Mouse (Mus musculus) midbrain, embryonic 16.5 days (tissue): Measurements from ENCODE around the gene Mpeg1. TPM values are rescaled to one million over a fixed set of nuclear protein-coding genes. Genes with fewer than 3 reads are reported as not detected.

Experiments
- ATAC-seq: fragments of 200-750 bp; cut with Nextera tagmentation; 2 replicates; pipeline ENCODE4 v1.8.0; 2017; ENCODE audit warnings: moderate TSS enrichment
- H3K27ac ChIP-seq: fragments of 300-500 bp; sonication (generic); 2 replicates; pipeline ENCODE4 v1.5.1; 2014; ENCODE audit warnings: mild to moderate bottlenecking, low read length, mixed read lengths
- H3K27me3 ChIP-seq: fragments of 300-500 bp; sonication (generic); 2 replicates; pipeline ENCODE4 v1.6.1; 2014; ENCODE audit warnings: low read depth, low read length, mixed read lengths; ENCODE audit not compliant: control insufficient read depth, insufficient read depth
- H3K36me3 ChIP-seq: fragments of 300-500 bp; sonication (generic); 2 replicates; pipeline ENCODE4 v1.6.1; 2014; ENCODE audit warnings: mild to moderate bottlenecking, low read length, moderate library complexity, mixed read lengths; ENCODE audit not compliant: control insufficient read depth, insufficient read depth
- H3K4me1 ChIP-seq: fragments of 300-500 bp; sonication (generic); 2 replicates; pipeline ENCODE4 v1.6.1; 2014; ENCODE audit warnings: mild to moderate bottlenecking, low read length, mixed read lengths; ENCODE audit not compliant: control insufficient read depth, insufficient read depth
- H3K4me2 ChIP-seq: fragments of 300-500 bp; sonication (generic); 2 replicates; pipeline ENCODE4 v1.6.1; 2014; ENCODE audit warnings: mild to moderate bottlenecking, low read length, mixed read lengths
- H3K4me3 ChIP-seq: fragments of 300-500 bp; sonication (generic); 2 replicates; pipeline ENCODE4 v1.5.1; 2014; ENCODE audit warnings: low read depth, mild to moderate bottlenecking, low read length, moderate library complexity, mixed read lengths
- H3K9ac ChIP-seq: fragments of 300-500 bp; sonication (generic); 2 replicates; pipeline ENCODE4 v1.6.1; 2014; ENCODE audit warnings: low read depth, low read length, mixed read lengths
- H3K9me3 ChIP-seq: fragments of 300-500 bp; sonication (generic); replicated peaks from 2 replicates; pipeline ENCODE4 v1.6.1; 2014; ENCODE audit warnings: mild to moderate bottlenecking, low read length, mixed read lengths; ENCODE audit not compliant: control insufficient read depth, poor library complexity, severe bottlenecking
- whole genome bisulfite sequencing: fragments of 180-500 bp; shearing (Covaris S2); extraction: QIAGEN DNeasy Blood & Tissue Kit; methylation state at CpG from one replicate; pipeline ENCODE4 v1.1.7; 2014; 5-methylcytosine and 5-hydroxymethylcytosine counted together
- polyA plus RNA-seq: library from polyadenylated mRNA; unstranded; fragments of >200 nt; fragmentation: Nextera tagmentation; extraction: Ambion mirVana; gene quantifications from 2 replicates; pipeline ENCODE4 v1.2.1, GENCODE M21; 2015

The Mpeg1 gene
- 0.69 and 0.71 TPM in 2 replicates for polyA plus RNA-seq

GRCm38 (mm10) chr19:12460282-12461249 is at the start of gene Mpeg1:
Gene Mpeg1 (plus strand): TSS chr19:12460779.
- H3K9ac ChIP-seq: no peak within 1 kb of the TSS
- no peaks in the 10 kb centered on the region for H3K27me3 ChIP-seq
- no peak for ATAC-seq
- H3K4me1 ChIP-seq: no peaks in the 10 kb centered on the region
- WGBS: 81% methylated on average over 11 of the region's 11 CpGs
- no peaks in the 10 kb centered on the region for H3K9me3 ChIP-seq
- H3K4me2 ChIP-seq: no peak within 1 kb of the TSS
- no peak within 1 kb of the TSS for H3K27ac ChIP-seq
- no peak within 1 kb of the TSS for H3K4me3 ChIP-seq
- no peaks in the 10 kb centered on the region for H3K36me3 ChIP-seq

DNA sequence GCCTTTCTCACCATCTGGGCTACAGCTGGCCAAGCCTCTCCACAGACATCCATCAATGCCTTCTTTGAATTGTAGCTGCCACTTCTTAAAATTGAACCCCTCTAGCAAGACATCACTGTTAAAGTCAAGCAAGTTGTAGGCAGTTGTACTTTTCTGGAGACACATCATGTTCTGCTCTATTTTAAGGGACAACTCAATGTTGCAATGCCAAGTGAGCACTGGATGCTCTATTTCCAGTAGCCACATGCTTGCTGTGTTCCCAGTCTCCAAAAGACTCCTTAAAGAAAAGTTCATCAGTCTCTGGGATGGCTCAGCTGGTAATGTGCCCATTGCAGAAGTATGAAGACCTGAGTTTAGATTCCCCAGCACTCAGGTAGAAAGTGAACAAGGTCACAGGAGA is 46.8 kb upstream of the Mpeg1 start:
- H3K27me3 ChIP-seq: no peaks in the 10 kb centered on the region
- ATAC-seq: no peak
- H3K4me3 ChIP-seq: no peak overlapping the region
- H3K9ac ChIP-seq: no peak overlapping the region
- H3K9me3 ChIP-seq: no peaks in the 10 kb centered on the region
- no peaks in the 10 kb centered on the region for H3K4me1 ChIP-seq
- no peak overlapping the region for H3K27ac ChIP-seq
- H3K36me3 ChIP-seq: no peaks in the 10 kb centered on the region
- H3K4me2 ChIP-seq: no peak overlapping the region

- H3K4me1 ChIP-seq: no peaks in the 10 kb centered on the region
- ATAC-seq: no peak
- no peak within 1 kb of the TSS for H3K4me2 ChIP-seq
- H3K36me3 ChIP-seq: no peaks in the 10 kb centered on the region
- H3K27ac ChIP-seq: no peak within 1 kb of the TSS
- H3K4me3 ChIP-seq: no peak within 1 kb of the TSS
- H3K9ac ChIP-seq: no peak within 1 kb of the TSS
- H3K27me3 ChIP-seq: no peaks in the 10 kb centered on the region
- H3K9me3 ChIP-seq: no peaks in the 10 kb centered on the region
Measured at GRCm38 (mm10) chr19:12417361-12417760, 43.2 kb upstream of the Mpeg1 start, which contains the start of gene Olfr1441. Gene Olfr1441 (plus strand): TSS chr19:12417433.

GRCm38 (mm10) chr19:12418312-12418711 is 42.3 kb upstream of the Mpeg1 start:
- Histone ChIP-seq H3K27me3 (no peaks in the 10 kb centered on the region), H3K27ac (no peak overlapping the region), H3K9ac (no peak overlapping the region), H3K4me2 (no peak overlapping the region), H3K9me3 (no peaks in the 10 kb centered on the region), H3K36me3 (no peaks in the 10 kb centered on the region), H3K4me3 (no peak overlapping the region), H3K4me1 (no peaks in the 10 kb centered on the region)
- WGBS: 90% methylated on average over 3 of the region's 3 CpGs
- no peak for ATAC-seq

- Histone ChIP-seq H3K36me3 (no peaks in the 10 kb centered on the region), H3K4me3 (no peak overlapping the region), H3K9me3 (no peaks in the 10 kb centered on the region), H3K27ac (no peak overlapping the region), H3K4me1 (no peaks in the 10 kb centered on the region), H3K27me3 (no peaks in the 10 kb centered on the region), H3K4me2 (no peak overlapping the region), H3K9ac (no peak overlapping the region)
- 85% methylated on average over 6 of the region's 6 CpGs for WGBS
- ATAC-seq: no peak
Measured at GRCm38 (mm10) chr19:12420555-12420954, 40.0 kb upstream of the Mpeg1 start.

- ATAC-seq: no peak
- WGBS: 67% methylated on average over 1 of the region's 1 CpGs
- H3K36me3 ChIP-seq: no peaks in the 10 kb centered on the region
- no peaks in the 10 kb centered on the region for H3K27me3 ChIP-seq
- no peak overlapping the region for H3K4me2 ChIP-seq
- no peak overlapping the region for H3K27ac ChIP-seq
- H3K9me3 ChIP-seq: no peaks in the 10 kb centered on the region
- H3K4me1 ChIP-seq: no peaks in the 10 kb centered on the region
- H3K9ac ChIP-seq: no peak overlapping the region
- H3K4me3 ChIP-seq: no peak overlapping the region
Measured at GRCm38 (mm10) chr19:12421680-12422079, 38.9 kb upstream of the Mpeg1 start.

- Histone ChIP-seq H3K36me3 (no peaks in the 10 kb centered on the region), H3K9me3 (no peaks in the 10 kb centered on the region), H3K27ac (no peak overlapping the region), H3K27me3 (no peaks in the 10 kb centered on the region), H3K9ac (no peak overlapping the region), H3K4me3 (no peak overlapping the region), H3K4me2 (no peak overlapping the region), H3K4me1 (no peaks in the 10 kb centered on the region)
- ATAC-seq: no peak
- 97% methylated on average over 5 of the region's 5 CpGs for WGBS
Measured at GRCm38 (mm10) chr19:12427101-12427500, 33.5 kb upstream of the Mpeg1 start.

- Histone ChIP-seq H3K9me3 (no peaks in the 10 kb centered on the region), H3K4me2 (no peak within 1 kb of the TSS), H3K4me1 (no peaks in the 10 kb centered on the region), H3K9ac (no peak within 1 kb of the TSS), H3K4me3 (no peak within 1 kb of the TSS), H3K36me3 (no peaks in the 10 kb centered on the region), H3K27ac (no peak within 1 kb of the TSS), H3K27me3 (no peaks in the 10 kb centered on the region)
- no peak for ATAC-seq
- 95% methylated on average over 6 of the region's 6 CpGs for WGBS
Measured at GRCm38 (mm10) chr19:12427605-12428004, 33.0 kb upstream of the Mpeg1 start, which contains the start of gene Pfpl. Gene Pfpl (plus strand): TSS chr19:12427905.

- Histone ChIP-seq H3K4me2 (no peak overlapping the region), H3K9ac (no peak overlapping the region), H3K4me1 (no peaks in the 10 kb centered on the region), H3K27me3 (no peaks in the 10 kb centered on the region), H3K27ac (no peak overlapping the region), H3K9me3 (no peaks in the 10 kb centered on the region), H3K4me3 (no peak overlapping the region), H3K36me3 (no peaks in the 10 kb centered on the region)
- peak; percentile 60 for ATAC-seq
- 1% methylated on average over 2 of the region's 2 CpGs for WGBS
Measured at GRCm38 (mm10) chr19:12433033-12433432, 27.5 kb upstream of the Mpeg1 start.
